Mouse (Mus musculus): ENCODE measurements at regions not wholly inside any gene's neighbourhood (a gene's known extent, or its start where the extent isn't known, plus 50 kb on each side); places are given as distances from the start of the nearest gene placed in this dataset.

DNA sequence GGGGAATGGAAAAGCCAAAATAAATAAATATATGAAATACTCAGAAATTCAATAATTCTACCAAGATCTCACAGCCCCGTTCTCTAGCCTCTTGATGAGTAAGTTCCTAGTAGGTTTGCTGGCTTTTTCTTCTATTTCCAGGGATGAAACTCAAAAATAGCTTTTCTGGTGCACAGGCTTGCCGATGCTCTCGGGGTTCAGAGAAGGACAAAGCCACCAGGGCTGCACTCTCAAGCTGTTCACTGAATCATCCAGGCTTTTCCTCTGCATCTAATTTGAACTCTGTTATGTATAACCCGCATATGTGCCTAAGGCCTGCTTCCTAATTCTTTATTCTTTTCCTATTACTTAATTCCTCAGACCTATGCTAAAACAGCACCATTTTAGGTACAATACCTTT, 197.5 kb upstream of the Fam49a start:
- TF ChIP-seq CTCF (IDR thresholded peaks at IDR 0.05; ENCODE audit: low read depth) (no peak), EP300 (optimal IDR thresholded peaks at IDR 0.05) (no peak)
